In the genomic region with DNA sequence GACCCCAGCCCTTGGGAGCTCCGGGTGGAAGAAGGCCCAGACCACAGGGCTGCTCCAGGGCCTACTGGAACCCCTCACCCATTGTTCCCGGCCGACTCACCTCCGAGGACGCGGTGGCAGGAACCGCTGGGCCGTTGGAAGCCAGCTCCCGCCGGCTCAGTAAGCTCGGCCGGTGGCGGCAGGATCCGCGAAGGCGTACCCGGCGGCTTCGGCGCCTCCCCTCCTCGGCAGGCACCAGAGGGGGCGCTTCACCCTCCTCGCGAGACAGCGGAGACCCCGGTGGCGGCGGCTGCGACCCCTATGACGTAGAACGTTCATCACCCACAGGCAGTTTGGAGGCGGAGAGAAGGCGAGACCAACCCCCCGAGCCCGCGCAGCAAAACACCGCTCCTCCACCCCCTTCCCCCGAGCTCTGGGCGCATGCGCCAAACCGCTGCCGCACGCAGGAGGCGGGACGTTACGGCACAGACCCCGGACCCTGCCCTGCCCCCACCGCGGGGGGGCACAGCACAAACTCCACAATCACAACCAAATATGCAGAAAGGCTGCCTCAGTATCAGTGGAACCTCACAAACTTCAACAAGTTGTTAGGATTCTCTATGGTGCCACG, we compare ENCODE assay signal across 8 mouse cellular contexts. TPM values are rescaled to one million over a fixed set of nuclear protein-coding genes. Genes with fewer than 3 reads are reported as not detected.
A peak's percentile ranks its signal among the peaks of the same experiment; 100 is the strongest.
DNase-seq lines count a peak whose midpoint lies in the region; ATAC-seq and TF ChIP-seq lines count a peak whose summit lies in the region.

No protein-coding gene starts in this region.

- H3K4me2 ChIP-seq in heart, embryonic 11.5 days, result peak overlapping the region; percentile 96
- peak overlapping the region; percentile 89 for H3K4me2 ChIP-seq in kidney, embryonic 16.5 days (replicated peaks; ENCODE audit: low read depth, low read length)
- peak overlapping the region; percentile 82 for H3K4me2 ChIP-seq in myocyte (ENCODE audit: low read depth)

- H3ac ChIP-seq in myocyte (ENCODE audit: control insufficient read depth, insufficient read length), result peak overlapping the region; percentile 89

- no peak for TF ChIP-seq POLR2A in bone marrow macrophage, adult 2 months (IDR thresholded peaks at IDR 0.05; ENCODE audit: borderline replicate concordance, low read depth, low read length)
- peak; percentile 58 for TF ChIP-seq POLR2A in embryonic fibroblast, embryonic 13.5 days (IDR thresholded peaks at IDR 0.05; ENCODE audit: low read depth, low read length)
- TF ChIP-seq POLR2A in liver, adult 2 months (IDR thresholded peaks at IDR 0.05; ENCODE audit: extremely low read depth, insufficient read depth, low read length), result no peak
- TF ChIP-seq POLR2A in myocyte (IDR thresholded peaks at IDR 0.05; ENCODE audit: insufficient read length, low read depth), result no peak

- peak overlapping the region; percentile 75 for H3K4me3 ChIP-seq in bone marrow macrophage, adult 2 months (ENCODE audit: insufficient read depth, low read length)
- H3K4me3 ChIP-seq in embryonic fibroblast, embryonic 13.5 days (ENCODE audit: insufficient read depth, low read length), result peak overlapping the region; percentile 92
- peak overlapping the region; percentile 92 for H3K4me3 ChIP-seq in heart, embryonic 11.5 days (ENCODE audit: low read depth, low read length)
- H3K4me3 ChIP-seq in kidney, embryonic 16.5 days (ENCODE audit: low read length), result peak overlapping the region; percentile 84
- peak overlapping the region; percentile 92 for H3K4me3 ChIP-seq in liver, adult 2 months (ENCODE audit: insufficient read depth, low read depth, low read length)
- peak overlapping the region; percentile 98 for H3K4me3 ChIP-seq in myocyte

- peak; percentile 84 for ATAC-seq in heart, embryonic 11.5 days (replicated peaks; ENCODE audit: insufficient number of reproducible peaks, low FRiP score, low TSS enrichment)
- ATAC-seq in kidney, embryonic 16.5 days (ENCODE audit: low FRiP score, low TSS enrichment), result peak; percentile 81

- TF ChIP-seq CTCF in bone marrow macrophage, adult 2 months (IDR thresholded peaks at IDR 0.05; ENCODE audit: low read depth, low read length), result 0 out of 2 replicates have a peak, but pooled peaks have one; percentile 16
- no peak for TF ChIP-seq CTCF in embryonic fibroblast, embryonic 13.5 days (IDR thresholded peaks at IDR 0.05; ENCODE audit: borderline replicate concordance, insufficient read depth, low read length)
- TF ChIP-seq CTCF in liver, adult 2 months (IDR thresholded peaks at IDR 0.05; ENCODE audit: low read depth, low read length), result peak; percentile 12; the same call in 1 of the 2 replicates

- H3K27me3 ChIP-seq in heart, embryonic 11.5 days (ENCODE audit: control insufficient read depth, insufficient read depth, low read length), result no peaks in the 10 kb centered on the region
- H3K27me3 ChIP-seq in kidney, embryonic 16.5 days (ENCODE audit: insufficient read depth, low read length), result no peaks in the 10 kb centered on the region
- H3K27me3 ChIP-seq in liver, adult 2 months (ENCODE audit: control insufficient read depth, insufficient read depth, low read length), result no peaks in the 10 kb centered on the region
- H3K27me3 ChIP-seq in myocyte (ENCODE audit: control insufficient read depth, insufficient read depth, insufficient read length), result no peaks in the 10 kb centered on the region
- H3K27me3 ChIP-seq in splenic B cell, adult 2 months (ENCODE audit: control insufficient read depth, insufficient read depth, low read length, poor library complexity, severe bottlenecking), result no peaks in the 10 kb centered on the region

- H3K4me1 ChIP-seq in bone marrow macrophage, adult 2 months (ENCODE audit: control insufficient read depth, insufficient read depth, low read length), result peaks cover 8% of the 10 kb centered on the region; the same call in 1 of the 2 replicates
- 0 out of 2 replicates have a peak, but pooled peaks cover 6% of the 10 kb centered on the region for H3K4me1 ChIP-seq in embryonic fibroblast, embryonic 13.5 days (ENCODE audit: control insufficient read depth, insufficient read depth, low read length)
- peaks cover 11% of the 10 kb centered on the region for H3K4me1 ChIP-seq in heart, embryonic 11.5 days (ENCODE audit: control insufficient read depth, insufficient read depth, low read length)
- H3K4me1 ChIP-seq in kidney, embryonic 16.5 days (ENCODE audit: insufficient read depth, low read length), result peaks cover 23% of the 10 kb centered on the region
- peaks cover 6% of the 10 kb centered on the region for H3K4me1 ChIP-seq in liver, adult 2 months (ENCODE audit: control insufficient read depth, insufficient read depth, low read length)

- no peaks in the 10 kb centered on the region for H3K9me3 ChIP-seq in heart, embryonic 11.5 days (replicated peaks; ENCODE audit: control insufficient read depth, low read length)
- no peaks in the 10 kb centered on the region for H3K9me3 ChIP-seq in kidney, embryonic 16.5 days (ENCODE audit: low read length)

- peaks cover 20% of the 10 kb centered on the region; the same call in 1 of the 2 replicates for H3K79me2 ChIP-seq in liver, adult 2 months (ENCODE audit: control insufficient read depth, insufficient read depth, low read length)
- H3K79me2 ChIP-seq in myocyte (ENCODE audit: control insufficient read depth, insufficient read depth), result peaks cover 60% of the 10 kb centered on the region

- no peaks in the 10 kb centered on the region for H3K36me3 ChIP-seq in heart, embryonic 11.5 days (ENCODE audit: control insufficient read depth, insufficient read depth, low read length)
- H3K36me3 ChIP-seq in kidney, embryonic 16.5 days (ENCODE audit: insufficient read depth, low read length), result peaks cover 7% of the 10 kb centered on the region; the same call in 1 of the 2 replicates
- peaks cover 4% of the 10 kb centered on the region; the same call in 1 of the 2 replicates for H3K36me3 ChIP-seq in liver, adult 2 months (ENCODE audit: control insufficient read depth, insufficient read depth, low read length)
- H3K36me3 ChIP-seq in myocyte (ENCODE audit: control insufficient read depth, insufficient read depth), result peaks cover 22% of the 10 kb centered on the region
- H3K36me3 ChIP-seq in splenic B cell, adult 2 months (ENCODE audit: control insufficient read depth, insufficient read depth, low read length, poor library complexity, severe bottlenecking), result no peaks in the 10 kb centered on the region; the same call in 1 of the 2 replicates

- peak overlapping the region; percentile 82 for H3K9ac ChIP-seq in heart, embryonic 11.5 days (ENCODE audit: low read depth, low read length)
- H3K9ac ChIP-seq in kidney, embryonic 16.5 days (replicated peaks; ENCODE audit: low read length), result peak overlapping the region; percentile 90
- H3K9ac ChIP-seq in liver, adult 2 months (ENCODE audit: low read depth, low read length), result peak overlapping the region; percentile 86

- 2% methylated on average over 46 of the region's 50 CpGs for WGBS in heart, embryonic 11.5 days (ENCODE audit: insufficient replicate concordance)
- WGBS in kidney, embryonic 16.5 days, result under 1% methylated on average over 48 of the region's 50 CpGs
- under 1% methylated on average over 50 of the region's 50 CpGs for WGBS in liver, adult 2 months

- DNase-seq in A20 (ENCODE audit: low read depth, low spot score), result peak; percentile 95
- peak; percentile 71 for DNase-seq in liver, adult 2 months (ENCODE audit: extremely low read depth, low read depth, low spot score)
- peak; percentile 90 for DNase-seq in splenic B cell, adult 2 months (ENCODE audit: low read depth, low spot score)

- H3K27ac ChIP-seq in bone marrow macrophage, adult 2 months (ENCODE audit: insufficient read depth, low read depth, low read length), result peak overlapping the region; percentile 95
- peak overlapping the region; percentile 89 for H3K27ac ChIP-seq in embryonic fibroblast, embryonic 13.5 days (ENCODE audit: insufficient read depth, low read length)
- peak overlapping the region; percentile 95 for H3K27ac ChIP-seq in heart, embryonic 11.5 days (ENCODE audit: low read depth, low read length)
- H3K27ac ChIP-seq in kidney, embryonic 16.5 days (ENCODE audit: low read length), result peak overlapping the region; percentile 100
- peak overlapping the region; percentile 94 for H3K27ac ChIP-seq in liver, adult 2 months (replicated peaks; ENCODE audit: insufficient read depth, low read depth, low read length)

RNA-seq across cellular contexts. Expression of a gene that starts 1.1 kb away (rescaled TPM):
- 22.6 and 23.6 TPM in 2 replicates for polyA plus RNA-seq in bone marrow macrophage, adult 2 months (2012; ENCODE audit: insufficient read depth, insufficient read length, missing spikeins)
- polyA plus RNA-seq in embryonic fibroblast, embryonic 13.5 days (2011; ENCODE audit: insufficient read length, low read depth, missing spikeins), result 9.6 and 10.8 TPM in 2 replicates
- 29.0 and 32.0 TPM in 2 replicates for polyA plus RNA-seq in heart, embryonic 11.5 days (2014; fragmentation: Nextera tagmentation; extraction: Ambion mirVana)
- polyA plus RNA-seq in kidney, embryonic 16.5 days (2015; fragmentation: Nextera tagmentation; extraction: Ambion mirVana), result 30.1 and 31.7 TPM in 2 replicates
- 3.0 and 5.7 TPM in 2 replicates for total RNA-seq in liver, adult 2 months (2014; rRNA removed)
- polyA plus RNA-seq in liver, adult 2 months (2012; rRNA removed), result 28.9 and 29.7 TPM in 2 replicates
- 6.2 TPM for polyA plus RNA-seq in myocyte (2012; fragmentation: generic; extraction: Trizol)

RNA-seq across cellular contexts. Expression of a gene that starts 1.3 kb away (rescaled TPM):
- polyA plus RNA-seq in bone marrow macrophage, adult 2 months (2012; ENCODE audit: insufficient read depth, insufficient read length, missing spikeins), result 23.5 and 25.5 TPM in 2 replicates
- 39.4 and 42.0 TPM in 2 replicates for polyA plus RNA-seq in embryonic fibroblast, embryonic 13.5 days (2011; ENCODE audit: insufficient read length, low read depth, missing spikeins)
- polyA plus RNA-seq in heart, embryonic 11.5 days (2014; fragmentation: Nextera tagmentation; extraction: Ambion mirVana), result 34.5 and 35.5 TPM in 2 replicates
- 42.4 and 44.8 TPM in 2 replicates for polyA plus RNA-seq in kidney, embryonic 16.5 days (2015; fragmentation: Nextera tagmentation; extraction: Ambion mirVana)
- 22.4 and 23.1 TPM in 2 replicates for total RNA-seq in liver, adult 2 months (2014; rRNA removed)
- polyA plus RNA-seq in liver, adult 2 months (2012; rRNA removed), result 2.7 and 3.0 TPM in 2 replicates
- polyA plus RNA-seq in myocyte (2012; fragmentation: generic; extraction: Trizol), result 6.7 TPM

RNA-seq across cellular contexts. Expression of a gene that starts 10.9 kb away (rescaled TPM):
- 73.8 and 76.3 TPM in 2 replicates for polyA plus RNA-seq in bone marrow macrophage, adult 2 months (2012; ENCODE audit: insufficient read depth, insufficient read length, missing spikeins)
- 133 and 135 TPM in 2 replicates for polyA plus RNA-seq in embryonic fibroblast, embryonic 13.5 days (2011; ENCODE audit: insufficient read length, low read depth, missing spikeins)
- 476 and 490 TPM in 2 replicates for polyA plus RNA-seq in heart, embryonic 11.5 days (2014; fragmentation: Nextera tagmentation; extraction: Ambion mirVana)
- polyA plus RNA-seq in kidney, embryonic 16.5 days (2015; fragmentation: Nextera tagmentation; extraction: Ambion mirVana), result 353 and 371 TPM in 2 replicates
- total RNA-seq in liver, adult 2 months (2014; rRNA removed), result 154 and 169 TPM in 2 replicates
- polyA plus RNA-seq in liver, adult 2 months (2012; rRNA removed), result 135 and 138 TPM in 2 replicates
- polyA plus RNA-seq in myocyte (2012; fragmentation: generic; extraction: Trizol), result 309 TPM

RNA-seq across cellular contexts. Expression of a gene that starts 28.7 kb away (rescaled TPM):
- 90.7 and 91.2 TPM in 2 replicates for polyA plus RNA-seq in bone marrow macrophage, adult 2 months (2012; ENCODE audit: insufficient read depth, insufficient read length, missing spikeins)
- 58.4 and 62.7 TPM in 2 replicates for polyA plus RNA-seq in embryonic fibroblast, embryonic 13.5 days (2011; ENCODE audit: insufficient read length, low read depth, missing spikeins)
- 5.3 and 5.8 TPM in 2 replicates for polyA plus RNA-seq in heart, embryonic 11.5 days (2014; fragmentation: Nextera tagmentation; extraction: Ambion mirVana)
- polyA plus RNA-seq in kidney, embryonic 16.5 days (2015; fragmentation: Nextera tagmentation; extraction: Ambion mirVana), result 7.8 and 12.3 TPM in 2 replicates
- total RNA-seq in liver, adult 2 months (2014; rRNA removed), result 29.2 and 29.9 TPM in 2 replicates
- polyA plus RNA-seq in liver, adult 2 months (2012; rRNA removed), result 9.1 and 11.6 TPM in 2 replicates
- polyA plus RNA-seq in myocyte (2012; fragmentation: generic; extraction: Trizol), result 4.1 TPM

Comparison
In these comparisons a context has a peak if more than half of its experiments do, and no peak if none do; other contexts are left out.
1. Peak in every context shown above with its lines: DNase-seq, ATAC-seq, H3K4me3 ChIP-seq and H3K27ac ChIP-seq.